Mouse (Mus musculus): ENCODE data around the gene Spout1.

Gene Spout1

DNA sequence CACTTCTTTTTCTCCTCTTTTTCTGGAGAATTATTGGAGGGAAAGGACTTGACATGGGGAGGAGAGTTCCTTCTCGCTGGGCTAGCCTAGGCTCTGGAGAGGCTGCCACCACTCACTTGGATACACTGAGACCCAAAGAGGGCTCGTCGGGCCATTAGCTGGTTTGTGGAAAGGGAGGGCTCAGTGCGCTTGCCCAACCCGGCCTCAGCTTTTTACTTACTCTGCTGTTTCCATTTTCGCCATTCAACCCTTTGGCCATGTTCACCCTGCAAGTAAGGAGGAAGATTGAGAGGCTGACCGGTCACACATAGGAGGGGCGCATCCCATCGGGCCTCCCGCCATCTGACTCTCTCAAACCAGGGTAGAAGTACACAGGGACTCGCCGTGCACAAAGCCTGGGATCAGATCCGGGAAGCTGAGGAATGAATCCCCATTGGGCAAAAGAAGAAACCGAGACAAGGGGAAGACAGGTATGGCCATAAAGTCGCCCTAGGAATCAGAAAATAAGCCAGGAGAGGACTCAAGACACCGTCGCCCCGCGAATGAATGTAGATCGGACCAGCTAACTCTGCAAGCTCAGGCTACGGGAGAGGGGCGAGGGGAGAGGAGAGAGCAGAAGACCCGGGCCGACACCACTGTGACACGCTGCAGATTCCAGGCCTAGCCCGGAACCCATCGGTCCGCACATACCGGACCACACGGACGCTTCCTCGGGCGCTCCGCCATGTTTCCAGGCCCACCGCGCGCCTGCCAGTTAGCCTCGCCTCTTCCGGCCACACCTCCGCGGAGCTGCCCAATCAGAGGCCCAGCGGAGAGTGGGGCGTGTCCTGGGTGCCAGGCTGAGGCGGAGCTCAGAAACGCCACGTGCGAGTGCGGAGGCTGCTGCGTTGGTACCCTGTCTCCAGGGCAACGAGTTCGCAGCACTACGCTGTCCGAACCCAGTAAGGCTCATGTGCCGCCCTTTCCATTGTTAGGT, at the start of gene Spout1:
Spout1 (minus strand) TSS at position 760 of the 976 bp plus-strand sequence.
- in situ Hi-C loops (cut with MboI, MseI) = no loop called here

DNA sequence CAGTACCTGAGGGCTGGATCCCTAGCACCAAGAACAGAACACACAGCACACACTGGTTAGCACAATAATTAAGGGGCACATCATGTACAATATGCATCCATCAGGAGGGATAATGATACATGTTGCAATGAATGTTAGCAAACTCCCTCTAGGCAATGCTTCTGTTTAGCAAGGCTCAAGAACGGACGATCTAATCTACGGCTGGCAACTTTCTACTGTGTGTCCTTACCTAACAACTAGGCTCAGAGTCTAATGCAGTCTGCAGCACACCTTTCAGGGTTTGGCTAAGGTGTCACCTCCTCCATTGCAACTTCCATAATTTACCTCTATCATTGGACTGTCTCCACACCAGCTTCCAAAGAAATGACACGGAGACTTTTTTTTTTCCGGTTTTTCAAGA, 38.0 kb upstream of the Spout1 start:
- in situ Hi-C loops (cut with MboI, MseI) = no loop called here

DNA sequence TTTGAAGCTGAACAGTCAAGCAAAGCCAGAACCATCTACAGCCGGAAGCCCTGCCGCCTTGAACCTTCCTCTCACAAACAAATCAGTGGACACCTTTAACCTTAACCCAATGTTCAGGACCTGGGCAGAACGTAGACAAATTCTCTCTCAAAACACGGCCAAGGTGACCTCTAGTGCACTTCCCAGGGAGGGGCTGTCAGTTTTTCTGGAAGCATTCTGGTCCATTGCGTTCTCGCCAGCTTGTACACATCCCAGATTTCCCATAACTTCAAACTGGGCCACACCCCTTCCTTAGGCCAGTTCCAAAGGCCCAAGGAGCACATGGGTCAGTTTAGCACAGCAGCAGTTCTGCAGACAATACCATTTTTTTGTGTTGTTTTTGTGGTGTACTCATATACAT, 37.2 kb upstream of the Spout1 start:
- in situ Hi-C loops (cut with MboI, MseI) = no loop called here

DNA sequence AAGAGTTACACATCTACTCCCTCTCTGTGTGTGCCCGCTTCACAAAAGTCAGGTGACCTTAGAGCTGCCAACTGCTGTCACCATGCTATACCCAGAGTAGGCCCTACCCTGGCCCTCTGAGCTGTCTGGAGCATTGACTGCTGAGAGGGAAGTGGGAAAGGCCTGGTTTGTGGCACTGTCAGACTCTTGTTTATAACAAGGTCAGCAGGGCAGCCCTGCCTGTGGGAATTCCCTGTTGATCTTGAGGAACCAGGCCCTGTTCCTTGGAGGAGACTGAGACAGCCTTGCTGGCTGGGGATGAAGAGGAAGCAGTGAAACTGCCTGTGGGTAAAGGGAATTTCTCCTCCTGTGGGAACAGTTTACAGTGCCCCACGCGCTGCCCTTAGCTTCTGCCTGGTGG, 36.5 kb upstream of the Spout1 start:
- in situ Hi-C loops (cut with MboI, MseI) = no loop called here

DNA sequence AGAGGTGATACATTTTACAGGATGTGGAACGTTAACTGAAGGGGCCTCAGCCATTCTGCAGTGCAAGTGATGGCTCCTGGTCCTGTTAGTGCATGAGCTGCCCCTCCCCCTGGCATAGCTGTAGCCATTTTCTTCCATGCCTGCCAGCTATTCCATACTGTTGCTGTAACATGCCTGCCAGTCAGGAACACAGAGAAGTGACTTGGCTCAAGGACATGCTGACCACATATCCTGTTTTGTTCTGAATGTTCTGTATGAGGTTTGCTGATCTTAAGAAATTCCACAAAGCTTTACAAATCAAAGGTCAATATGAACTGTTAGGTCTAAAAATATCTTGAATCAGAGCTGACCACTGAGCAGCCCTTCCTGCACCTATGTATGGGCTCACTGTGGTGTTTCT, 34.7 kb upstream of the Spout1 start:
- in situ Hi-C loops (cut with MboI, MseI) = no loop called here

DNA sequence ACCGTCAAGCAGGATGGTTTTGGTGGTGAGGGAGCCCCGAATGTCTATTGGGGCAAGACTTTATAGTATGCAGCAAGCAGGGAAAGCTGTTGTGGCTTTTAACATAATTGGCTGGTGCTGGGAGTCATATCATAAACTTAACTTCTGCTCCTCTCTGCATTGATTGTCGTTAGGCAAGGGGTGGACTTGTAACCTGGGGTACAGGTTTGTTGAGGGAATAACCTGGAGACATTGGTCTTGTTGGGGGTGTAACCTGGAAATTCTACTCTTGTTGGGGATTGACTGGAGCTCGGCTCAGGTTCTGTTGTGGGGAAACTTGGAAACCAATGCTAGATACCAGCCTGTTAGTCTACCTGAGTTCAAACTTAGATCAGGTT, 33.9 kb upstream of the Spout1 start:
- in situ Hi-C loops (cut with MboI, MseI) = no loop called here

DNA sequence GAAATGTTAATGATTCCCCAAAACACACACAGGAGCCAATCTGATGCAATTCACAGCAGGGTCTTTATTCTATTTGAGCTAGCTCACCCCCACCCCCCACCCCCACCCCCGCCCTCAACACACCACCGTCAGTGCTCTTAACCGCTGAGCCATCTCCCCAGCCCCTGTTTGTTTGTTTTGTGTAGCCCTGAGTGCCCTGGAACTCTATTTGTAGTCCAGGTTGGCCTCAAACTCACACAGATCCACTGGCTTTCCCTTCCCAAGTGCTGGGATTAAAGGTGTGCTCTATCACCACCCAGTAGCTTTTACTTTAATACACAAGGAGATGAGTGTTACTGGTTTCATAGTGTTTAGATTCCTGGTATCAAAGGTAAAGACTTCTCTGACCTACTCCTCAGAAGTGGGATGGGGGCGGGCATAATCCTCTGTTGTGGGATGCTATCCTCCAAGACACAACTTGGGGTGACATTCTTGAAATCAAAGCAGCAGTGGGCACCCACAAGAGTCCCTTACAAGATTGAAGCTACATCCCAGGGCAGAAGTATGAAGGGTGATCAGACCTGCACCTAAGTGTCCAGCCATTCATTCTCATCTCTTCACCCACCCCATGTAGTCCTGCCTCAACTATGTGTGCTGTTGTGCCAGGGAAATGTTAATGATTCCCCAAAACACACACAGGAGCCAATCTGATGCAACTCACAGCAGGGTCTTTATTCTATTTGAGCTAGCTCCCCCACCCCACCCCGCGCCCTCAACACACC, 33.3 kb upstream of the Spout1 start:
- in situ Hi-C loops (cut with MboI, MseI) = no loop called here

DNA sequence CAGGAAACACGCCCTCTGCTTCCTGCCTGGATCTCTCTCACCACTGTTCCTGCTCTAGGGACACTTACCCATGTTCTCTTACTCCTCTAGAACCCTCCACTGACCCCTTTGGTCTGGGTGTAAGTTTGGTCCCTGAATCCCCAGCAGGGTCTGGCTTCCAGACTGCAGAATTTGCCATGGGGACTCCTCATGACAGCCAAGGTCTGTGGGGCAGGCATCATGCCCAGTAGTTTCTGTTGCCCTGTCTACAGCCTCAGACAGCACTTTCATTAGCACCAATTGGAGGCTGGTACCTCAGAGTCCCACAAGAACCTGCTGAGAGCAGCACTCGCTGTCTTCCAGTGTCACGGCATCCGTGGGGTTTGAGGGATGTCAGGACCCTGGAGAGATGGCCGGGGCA, 29.6 kb upstream of the Spout1 start:
- in situ Hi-C loops (cut with MboI, MseI) = no loop called here

DNA sequence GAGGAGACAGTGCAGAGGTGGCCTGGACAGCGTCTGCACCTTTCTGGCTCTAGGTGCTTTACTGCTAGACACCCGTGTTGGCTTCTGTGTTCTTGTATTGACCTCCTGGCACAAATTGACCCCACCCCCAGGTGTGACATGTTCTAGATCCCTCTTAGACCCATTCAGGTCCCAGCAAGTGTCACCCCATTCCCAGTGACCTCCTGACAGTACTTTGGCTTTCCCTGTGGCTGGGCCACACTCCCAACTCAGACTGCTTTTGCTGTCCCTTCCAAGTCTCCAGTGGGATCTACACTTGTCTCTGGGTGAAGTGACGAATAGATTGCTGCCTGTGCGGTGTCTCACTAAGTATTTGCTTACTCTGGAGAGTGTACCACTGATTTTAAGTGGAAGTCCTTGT, 29.1 kb upstream of the Spout1 start:
- in situ Hi-C loops (cut with MboI, MseI) = no loop called here

DNA sequence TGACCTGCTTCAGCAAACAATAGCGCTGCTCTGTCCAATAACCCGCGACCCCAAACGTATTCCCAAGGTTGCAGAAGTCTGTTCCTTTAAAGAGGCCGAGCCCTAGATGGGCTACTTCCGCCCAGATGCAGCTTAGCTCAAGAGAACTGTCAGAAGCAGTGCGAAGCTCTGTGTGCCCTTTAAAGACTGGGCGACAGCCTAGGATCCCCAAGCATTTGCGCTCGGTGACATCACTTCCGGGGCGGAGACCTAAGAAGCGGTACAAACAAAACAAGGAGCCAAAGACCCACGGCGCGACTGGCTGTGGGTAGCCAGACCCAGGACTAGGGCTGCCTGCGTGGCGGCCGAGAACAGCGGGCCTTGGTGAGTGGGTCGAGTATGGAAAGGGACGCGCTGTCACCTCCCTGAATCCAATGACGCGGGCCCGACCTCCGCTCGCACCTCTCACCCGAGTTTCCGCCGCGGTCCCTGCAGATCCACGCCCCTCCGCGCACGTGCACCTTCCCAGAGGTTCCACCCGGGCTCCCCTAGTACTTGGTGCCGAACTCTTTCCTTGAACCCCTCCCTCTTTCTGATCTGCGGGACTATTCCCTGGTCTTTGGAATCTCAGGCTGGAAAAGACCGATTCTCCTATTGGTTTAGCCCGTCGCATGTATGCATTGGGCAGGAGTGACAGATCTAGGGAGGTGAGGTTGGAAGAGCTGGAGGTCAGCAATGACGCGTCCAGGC, 27.5 kb upstream of the Spout1 start, which contains the start of gene Kyat1:
Kyat1 (minus strand) TSS at position 219 of the 729 bp plus-strand sequence.
- in situ Hi-C loops (cut with MboI, MseI) = no loop called here

DNA sequence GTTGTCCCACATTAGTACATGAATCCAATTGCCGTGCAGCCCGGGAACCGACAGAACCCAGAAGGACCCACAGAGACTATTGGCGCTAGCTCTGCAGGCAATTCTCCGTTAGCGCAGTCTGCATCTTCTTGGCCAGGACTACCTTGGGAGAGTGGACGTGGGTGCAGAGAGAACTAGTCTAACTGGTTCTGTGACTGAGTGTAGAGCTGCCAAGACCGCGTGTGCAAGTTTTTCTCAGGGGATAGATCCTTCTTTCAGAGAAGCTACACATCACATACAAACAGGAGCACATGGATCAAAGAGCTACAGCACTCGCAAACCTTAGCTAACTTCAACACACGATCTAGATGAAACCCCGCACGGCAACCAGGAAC, 27.0 kb upstream of the Spout1 start:
- in situ Hi-C loops (cut with MboI, MseI) = no loop called here

DNA sequence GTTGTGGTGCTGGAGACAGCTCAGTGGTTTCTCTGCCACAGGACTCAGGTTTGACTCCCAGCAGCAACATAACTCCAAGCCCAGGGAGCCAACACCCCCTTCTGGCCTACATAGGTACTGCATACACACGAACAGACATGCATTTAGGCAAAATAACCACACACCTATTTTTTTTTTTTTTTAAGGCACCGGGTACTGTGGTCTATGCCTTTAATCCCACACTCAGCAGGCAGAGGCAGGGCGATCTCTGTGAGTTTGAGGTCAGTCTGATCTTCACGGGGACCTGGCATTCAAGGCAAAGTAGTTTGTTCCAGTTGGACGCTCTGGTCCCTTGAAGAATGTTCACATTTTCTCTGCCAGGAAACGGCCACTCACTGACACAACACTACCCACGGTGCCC, 25.2 kb upstream of the Spout1 start:
- in situ Hi-C loops (cut with MboI, MseI) = no loop called here

DNA sequence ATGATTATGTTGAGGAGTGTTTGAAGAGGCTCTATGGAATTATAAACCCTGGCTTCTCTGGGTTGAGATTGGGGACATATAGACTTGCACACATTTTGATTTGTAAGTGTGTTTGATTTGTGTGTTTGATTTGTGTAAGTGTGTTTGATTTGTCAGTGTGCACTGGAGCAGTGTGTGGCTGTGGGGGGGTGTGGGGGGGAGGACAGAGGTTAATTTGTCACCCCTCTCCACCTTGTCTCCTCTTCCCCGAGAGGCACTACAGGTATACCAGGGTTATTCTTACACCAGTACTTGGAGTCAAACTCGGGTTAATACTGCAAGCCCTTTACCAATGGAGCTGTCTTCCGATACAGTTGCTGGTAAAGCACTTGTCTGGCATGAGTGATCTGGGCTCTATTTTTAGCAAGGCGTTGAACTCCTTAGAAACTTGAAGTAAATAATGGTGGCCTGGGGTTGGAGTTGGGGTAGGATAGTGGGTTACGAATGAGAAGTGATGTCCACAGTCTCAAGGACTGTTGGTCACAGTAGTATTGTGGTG, 22.2 kb upstream of the Spout1 start:
- in situ Hi-C loops (cut with MboI, MseI) = no loop called here

DNA sequence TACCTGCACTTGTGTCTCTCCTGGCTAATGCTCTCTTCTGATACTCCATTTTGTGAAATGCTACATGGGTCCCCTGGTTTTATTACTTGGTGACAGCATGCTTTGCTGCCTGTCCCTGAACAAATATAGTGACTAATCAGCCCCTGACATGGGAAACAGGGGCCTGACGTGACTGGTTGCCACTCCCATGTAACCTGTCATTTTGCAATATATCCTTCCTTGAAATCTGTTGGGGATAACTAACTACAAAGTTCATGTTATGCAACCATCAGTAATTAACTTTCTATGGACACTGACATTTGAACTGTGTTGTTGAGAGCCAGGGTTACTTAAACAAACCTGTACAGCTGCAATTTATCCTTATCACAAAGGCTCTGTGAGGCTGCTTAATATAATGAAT, 21.7 kb upstream of the Spout1 start:
- in situ Hi-C loops (cut with MboI, MseI) = no loop called here

DNA sequence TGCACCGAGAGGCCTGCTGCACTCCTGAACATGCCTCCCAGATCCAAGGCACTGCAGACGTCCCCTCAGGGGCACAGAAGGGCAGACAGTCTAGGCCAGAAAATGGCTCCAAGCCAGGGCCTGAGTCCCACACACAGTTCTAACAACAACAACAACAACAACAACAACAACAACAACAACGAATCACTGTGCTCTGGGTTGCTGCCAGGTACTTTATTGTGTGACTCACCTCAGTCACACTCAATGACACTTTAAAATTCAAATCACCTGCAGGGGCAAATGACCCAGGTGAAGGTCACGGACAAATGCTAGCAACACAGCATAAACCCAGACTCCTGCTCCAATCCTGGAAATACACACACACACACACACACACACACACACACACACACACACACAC, 19.8 kb upstream of the Spout1 start:
- in situ Hi-C loops (cut with MboI, MseI) = no loop called here

DNA sequence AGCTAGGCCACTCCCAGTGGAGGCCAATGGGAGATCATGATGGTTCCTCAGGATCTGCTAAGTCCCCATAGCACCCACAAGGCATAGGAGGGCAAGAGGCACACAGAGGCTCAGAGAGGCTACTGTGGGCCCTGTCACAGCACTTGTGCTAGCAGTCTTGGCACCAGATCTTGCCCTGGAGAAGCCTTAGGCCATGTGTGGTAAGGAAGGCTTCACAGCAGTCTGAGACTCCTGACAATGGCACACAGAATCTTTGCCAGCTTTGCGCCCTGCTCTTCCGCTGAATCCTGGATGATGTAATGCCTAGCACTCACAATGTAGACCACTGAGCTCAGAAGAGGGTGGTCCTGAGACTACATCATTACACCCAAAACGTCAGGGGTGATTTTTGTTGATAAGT, 16.4 kb upstream of the Spout1 start:
- in situ Hi-C loops (cut with MboI, MseI) = no loop called here

DNA sequence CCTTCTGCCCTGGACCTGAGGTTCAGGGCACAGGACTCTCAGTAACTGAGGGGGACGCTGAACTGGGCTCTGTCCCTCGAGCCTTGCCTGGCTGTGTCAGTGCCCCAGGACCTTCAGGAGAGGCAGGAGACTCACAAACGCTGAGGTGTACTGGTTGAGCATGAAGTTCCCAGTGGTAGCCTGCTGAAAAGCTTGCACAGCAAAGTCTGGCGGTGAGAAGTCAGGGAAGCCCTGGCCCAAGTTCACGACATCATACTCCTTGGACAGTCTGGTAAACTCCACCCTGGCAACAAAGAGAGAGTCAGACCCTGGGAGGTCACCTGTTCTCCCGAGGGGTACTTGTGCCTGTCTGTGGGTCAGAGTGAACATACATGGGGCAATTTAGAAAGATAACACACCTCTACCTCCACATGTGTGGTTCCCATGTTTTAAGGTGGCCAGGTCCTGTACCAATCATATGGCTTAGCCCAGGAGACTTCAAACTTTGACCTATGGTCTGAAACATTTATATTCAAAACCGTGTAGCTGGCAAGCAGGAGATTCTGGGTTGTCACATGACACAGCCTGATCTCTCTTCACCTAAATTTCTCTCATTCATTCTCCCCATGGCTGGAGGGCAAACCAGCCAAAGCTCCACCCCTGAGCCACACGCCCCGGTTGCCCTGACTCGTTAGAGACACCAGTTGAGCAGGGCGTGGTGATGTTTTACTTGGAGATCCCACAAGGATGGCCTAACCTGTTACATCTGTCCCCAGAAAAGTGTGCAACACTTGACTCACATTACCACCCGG, 13.7 kb upstream of the Spout1 start:
- in situ Hi-C loops (cut with MboI, MseI) = no loop called here

DNA sequence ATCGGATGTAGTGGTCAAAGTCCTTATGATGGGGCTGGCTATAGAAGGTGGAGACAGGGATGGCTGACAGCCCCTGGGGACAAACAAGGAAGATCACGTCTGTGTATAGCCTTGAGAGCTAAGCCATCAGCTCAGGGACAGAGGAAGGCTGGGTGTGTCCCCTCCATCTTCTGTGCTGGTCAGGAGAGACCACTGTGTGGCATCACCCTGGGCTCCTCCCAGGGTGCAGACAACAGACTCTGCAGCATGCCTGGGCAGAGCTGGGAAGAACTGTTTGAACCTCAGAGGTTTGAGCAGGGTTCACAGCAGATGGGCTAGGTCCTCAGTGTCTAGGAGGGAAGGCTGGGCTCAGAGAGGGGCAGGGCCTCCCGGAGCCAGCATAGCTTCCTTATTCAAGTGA, 7.4 kb upstream of the Spout1 start:
- in situ Hi-C loops (cut with MboI, MseI) = loop anchor here (5.0 kb wide), 1 partner anchor 82 kb away; the partner anchor contains the start of gene Phyhd1

DNA sequence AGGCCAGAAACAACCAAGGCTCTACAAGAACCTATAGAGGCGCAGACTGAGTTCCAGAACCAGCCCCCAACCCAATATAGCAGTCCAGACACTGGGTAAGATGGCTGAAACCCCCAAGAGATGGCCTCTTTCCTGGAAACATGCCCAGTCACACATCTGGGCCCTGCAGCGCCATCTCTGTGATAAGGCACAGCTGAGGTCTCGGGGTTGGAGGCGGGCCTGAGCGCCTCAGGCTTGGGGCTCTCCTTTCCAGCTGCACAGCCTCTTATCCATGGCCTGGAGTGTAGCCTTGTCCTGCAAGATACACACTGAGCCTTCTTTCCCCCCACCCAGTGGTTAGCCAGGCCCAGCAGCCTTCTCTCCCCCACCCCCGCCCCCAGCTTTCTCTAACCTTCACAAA, 7.0 kb upstream of the Spout1 start:
- in situ Hi-C loops (cut with MboI, MseI) = loop anchor here (5.0 kb wide), 1 partner anchor 82 kb away; the partner anchor contains the start of gene Phyhd1

DNA sequence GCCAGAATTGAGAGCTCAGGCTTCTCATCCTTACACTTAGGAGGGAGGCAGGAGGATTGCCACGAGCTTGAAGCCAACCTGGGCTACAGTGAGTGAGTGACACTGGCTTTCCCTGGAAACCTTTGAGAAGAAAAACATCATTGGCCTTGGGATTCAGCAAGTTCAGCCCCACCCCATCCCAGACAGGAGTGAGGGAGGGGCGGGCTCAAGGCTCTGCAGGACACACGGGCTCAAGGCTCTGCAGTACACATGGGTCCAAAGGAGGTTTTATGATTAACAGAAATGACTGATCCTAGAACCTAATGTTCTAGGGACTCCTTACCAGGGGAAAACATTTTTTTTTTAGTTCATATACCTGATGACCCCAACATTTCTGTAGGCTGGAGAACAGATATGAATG, 5.5 kb upstream of the Spout1 start:
- in situ Hi-C loops (cut with MboI, MseI) = no loop called here

DNA sequence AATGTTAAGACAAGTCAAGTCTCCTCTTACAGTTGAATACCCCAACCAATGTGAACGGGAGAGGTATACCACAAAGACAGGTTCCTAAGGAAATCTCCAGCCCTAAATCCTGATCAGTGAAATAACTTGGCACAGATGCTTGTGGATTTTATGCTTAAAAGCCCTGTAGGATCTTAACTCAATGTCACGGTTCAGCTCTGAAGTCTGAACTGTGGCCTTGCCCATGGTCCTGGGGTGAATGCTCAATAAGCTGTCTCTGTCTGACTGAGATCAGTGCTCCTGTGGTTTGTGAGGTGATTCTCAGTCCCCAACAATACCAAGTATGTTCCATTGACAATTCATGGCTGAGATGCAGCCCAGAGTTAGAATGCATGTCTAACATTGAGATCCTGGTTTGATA, 4.2 kb upstream of the Spout1 start:
- in situ Hi-C loops (cut with MboI, MseI) = no loop called here

Measured in T-helper 1 cell (primary cell).